Mouse (Mus musculus) neural tube, embryonic 14.5 days (tissue): ENCODE measurements around the gene Gm49396. TPM values are rescaled to one million over a fixed set of nuclear protein-coding genes. Genes with fewer than 3 reads are reported as not detected.
A peak's percentile ranks its signal among the peaks of the same experiment; 100 is the strongest.

ENCODE experiments used
- ATAC-seq: fragments of 200-750 bp; cut with Nextera tagmentation; 2 replicates; pipeline ENCODE4 v1.8.0; 2017; ENCODE audit warnings: low read depth, mild to moderate bottlenecking, moderate TSS enrichment, moderate library complexity
- H3K27ac ChIP-seq: fragments of 300-500 bp; sonication (generic); 2 replicates; pipeline ENCODE4 v1.5.1; 2014; ENCODE audit warnings: low read depth, mild to moderate bottlenecking, control low read depth, low read length, moderate library complexity, mixed read lengths
- H3K27me3 ChIP-seq: fragments of 300-500 bp; sonication (generic); 2 replicates; pipeline ENCODE4 v1.6.1; 2014; ENCODE audit warnings: low read length; ENCODE audit not compliant: control insufficient read depth, insufficient read depth
- H3K36me3 ChIP-seq: fragments of 300-500 bp; sonication (generic); 2 replicates; pipeline ENCODE4 v1.6.1; 2014; ENCODE audit warnings: low read length, mixed read lengths; ENCODE audit not compliant: control insufficient read depth, insufficient read depth
- H3K4me1 ChIP-seq: fragments of 300-500 bp; sonication (generic); 2 replicates; pipeline ENCODE4 v1.6.1; 2014; ENCODE audit warnings: low read length; ENCODE audit not compliant: control insufficient read depth, insufficient read depth
- H3K4me2 ChIP-seq: fragments of 300-500 bp; sonication (generic); 2 replicates; pipeline ENCODE4 v1.6.1; 2014; ENCODE audit warnings: mild to moderate bottlenecking, low read depth, low read length, control low read depth
- H3K4me3 ChIP-seq: fragments of 300-500 bp; sonication (generic); 2 replicates; pipeline ENCODE4 v1.5.1; 2014; ENCODE audit warnings: low read depth, low read length, control low read depth, mixed read lengths
- H3K9ac ChIP-seq: fragments of 300-500 bp; sonication (generic); replicated peaks from 2 replicates; pipeline ENCODE4 v1.6.1; 2014; ENCODE audit warnings: low read depth, mild to moderate bottlenecking, control low read depth, low read length, mixed read lengths
- H3K9me3 ChIP-seq: fragments of 300-500 bp; sonication (generic); 2 replicates; pipeline ENCODE4 v1.6.1; 2016; ENCODE audit warnings: low read length; ENCODE audit not compliant: control insufficient read depth
- WGBS: fragments of 180-500 bp; shearing (Covaris S2); extraction: QIAGEN DNeasy Blood & Tissue Kit; methylation state at CpG from one replicate; pipeline ENCODE4 v1.1.7; 2014; 5-methylcytosine and 5-hydroxymethylcytosine counted together
- polyA plus RNA-seq: library from polyadenylated mRNA; unstranded; fragments of >200 nt; fragmentation: Nextera tagmentation; extraction: Ambion mirVana; gene quantifications from 2 replicates; pipeline ENCODE4 v1.2.1, GENCODE M21; 2014

Gm49396 gene
- 8.1 and 9.4 TPM in 2 replicates for polyA plus RNA-seq

DNA sequence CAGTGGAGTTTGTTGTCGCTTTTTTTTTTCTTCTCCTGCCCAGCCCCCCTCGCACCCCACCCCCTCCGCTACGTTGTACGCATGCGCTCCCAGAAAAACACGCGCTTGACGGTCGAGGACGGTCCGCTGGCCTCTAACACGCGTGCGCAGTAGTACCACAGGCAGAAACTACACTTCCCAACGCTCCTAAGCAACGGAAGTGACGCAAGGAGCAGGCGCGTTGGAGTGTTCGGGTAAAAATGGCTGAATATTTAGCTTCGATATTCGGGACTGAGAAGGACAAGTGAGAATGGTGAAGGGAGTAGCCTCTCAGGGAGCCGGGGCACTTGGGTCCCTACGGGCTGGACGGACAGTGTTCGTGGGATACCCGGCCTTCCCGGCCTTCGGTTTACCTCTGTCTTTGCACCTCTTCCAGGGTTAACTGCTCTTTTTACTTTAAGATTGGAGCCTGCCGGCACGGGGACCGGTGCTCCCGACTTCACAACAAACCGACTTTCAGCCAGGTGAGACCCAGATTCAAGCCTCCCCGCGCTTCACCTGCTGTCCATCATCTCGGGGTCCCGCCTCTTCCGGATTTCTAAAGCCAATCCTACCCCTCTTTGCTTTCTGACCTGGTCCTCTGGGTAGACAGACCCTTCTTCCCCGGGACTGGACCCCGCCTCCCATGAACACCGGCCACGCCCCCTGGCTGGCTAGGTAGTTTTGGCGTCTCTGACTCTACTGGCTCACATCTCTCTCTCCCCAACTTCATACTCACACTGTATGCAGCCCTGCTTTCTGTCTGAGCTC lies at the start of gene Gm49396, which contains the start of the genes U2af1l4 and Psenen:
Gene Gm49396, plus strand, starts transcription at position 228 of the 789 bp plus-strand sequence.
Gene U2af1l4, plus strand, starts transcription at position 185 of the 789 bp plus-strand sequence.
Gene Psenen, minus strand, starts transcription at position 511 of the 789 bp plus-strand sequence.
- Histone ChIP-seq H3K4me3 (peak within 1 kb of the TSS; percentile 78), H3K27ac (peak within 1 kb of the TSS; percentile 90), H3K9ac (peak within 1 kb of the TSS; percentile 70), H3K36me3 (peaks cover 20% of the 10 kb centered on the region), H3K27me3 (no peaks in the 10 kb centered on the region), H3K4me1 (peaks cover 12% of the 10 kb centered on the region), H3K4me2 (peak within 1 kb of the TSS; percentile 69), H3K9me3 (no peaks in the 10 kb centered on the region)
- under 1% methylated on average over 45 of the region's 45 CpGs for WGBS
- ATAC-seq = peak; percentile 86

DNA sequence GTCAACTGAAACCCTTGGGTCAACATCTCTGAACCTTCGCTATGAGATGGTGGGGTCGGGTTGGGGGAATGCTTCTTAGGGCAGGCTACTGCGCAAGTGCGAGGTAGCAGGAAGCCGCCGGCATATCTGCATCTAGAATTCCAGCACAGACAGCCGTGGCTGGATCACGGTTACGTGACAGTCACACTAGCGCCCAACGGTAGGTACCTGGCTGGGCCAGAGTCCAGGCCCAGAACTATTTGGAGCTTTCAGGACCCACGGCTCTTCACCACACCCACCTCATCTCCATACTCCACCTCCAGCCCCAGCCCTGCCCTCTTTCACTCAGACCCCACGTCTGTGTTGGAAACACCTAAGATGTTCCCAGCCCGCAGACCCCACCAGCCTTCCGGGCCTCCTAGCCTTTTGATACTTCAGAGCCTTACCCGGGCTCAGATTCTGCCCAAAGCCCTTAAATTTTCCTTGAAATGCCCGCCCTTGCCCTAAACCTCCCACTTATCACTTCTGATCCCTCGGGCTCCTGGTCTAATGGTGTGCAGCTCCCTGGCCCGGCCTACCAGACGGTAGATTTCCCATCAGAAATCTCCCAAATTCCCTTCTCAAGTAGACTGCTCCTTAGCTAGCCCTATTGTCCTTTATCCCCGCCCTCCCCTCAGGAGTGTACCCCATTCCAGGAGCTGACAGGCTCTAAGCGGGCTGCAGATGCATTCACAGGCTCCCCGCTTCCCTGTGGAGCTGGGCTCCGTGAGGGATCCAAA lies 48.0 kb upstream of the Gm49396 start:
- no peaks in the 10 kb centered on the region for H3K4me1 ChIP-seq
- H3K4me2 ChIP-seq = no peak overlapping the region
- 64% methylated on average over 24 of the region's 24 CpGs for WGBS
- H3K27me3 ChIP-seq = no peaks in the 10 kb centered on the region
- no peak for ATAC-seq
- no peaks in the 10 kb centered on the region for H3K9me3 ChIP-seq
- H3K36me3 ChIP-seq = no peaks in the 10 kb centered on the region
- H3K27ac ChIP-seq = no peak overlapping the region
- H3K9ac ChIP-seq = no peak overlapping the region
- H3K4me3 ChIP-seq = no peak overlapping the region

DNA sequence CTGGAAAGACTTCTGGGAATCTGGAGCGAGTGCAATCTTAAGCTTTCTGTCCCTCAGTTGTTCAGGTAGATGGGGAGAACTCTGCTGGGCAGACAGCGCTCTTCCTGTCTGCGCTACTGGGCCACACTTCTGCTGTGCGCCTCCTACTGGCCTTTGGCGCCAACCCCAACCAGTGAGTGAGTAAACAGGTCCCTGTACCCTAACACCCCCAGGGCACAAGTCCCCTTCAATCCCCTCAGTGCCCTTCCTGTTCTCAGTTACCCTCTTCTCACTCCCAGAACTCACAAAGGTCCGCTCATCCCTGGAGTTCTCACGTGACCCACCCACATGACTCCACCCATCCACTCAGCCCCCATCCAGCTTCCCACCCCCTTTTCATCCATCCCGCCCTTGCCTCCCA lies 44.8 kb upstream of the Gm49396 start:
- ATAC-seq = no peak
- H3K4me1 ChIP-seq = no peaks in the 10 kb centered on the region
- H3K9ac ChIP-seq = no peak overlapping the region
- WGBS = 42% methylated on average over 8 of the region's 8 CpGs
- H3K27ac ChIP-seq = no peak overlapping the region
- no peak overlapping the region for H3K4me2 ChIP-seq
- no peaks in the 10 kb centered on the region for H3K27me3 ChIP-seq
- no peak overlapping the region for H3K4me3 ChIP-seq
- H3K36me3 ChIP-seq = peaks cover 9% of the 10 kb centered on the region
- no peaks in the 10 kb centered on the region for H3K9me3 ChIP-seq

DNA sequence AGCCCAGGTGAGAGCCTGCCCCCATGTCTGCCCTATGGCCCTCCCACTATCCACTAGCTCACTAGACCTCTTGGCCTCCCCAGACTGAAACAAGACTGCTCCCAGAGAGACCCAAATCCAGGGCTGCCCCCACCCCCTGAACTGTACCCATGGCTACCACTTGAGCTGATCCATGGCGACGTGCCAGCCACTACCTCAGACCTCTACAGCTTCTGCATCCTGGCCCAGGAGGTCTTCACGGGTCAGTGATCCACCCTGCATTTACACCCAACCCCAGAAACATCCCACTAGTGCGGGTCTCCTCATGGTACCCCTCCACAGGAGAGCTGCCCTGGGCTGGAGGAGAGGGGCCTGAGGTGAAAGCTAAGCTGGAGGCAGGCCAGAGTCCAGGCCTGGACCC lies 42.7 kb upstream of the Gm49396 start:
- WGBS = 76% methylated on average over 4 of the region's 4 CpGs
- Histone ChIP-seq H3K4me1 (no peaks in the 10 kb centered on the region), H3K36me3 (peaks cover 28% of the 10 kb centered on the region), H3K4me2 (no peak overlapping the region), H3K27ac (no peak overlapping the region), H3K27me3 (no peaks in the 10 kb centered on the region), H3K9me3 (no peaks in the 10 kb centered on the region), H3K4me3 (no peak overlapping the region), H3K9ac (no peak overlapping the region)
- ATAC-seq = 0 out of 2 replicates have a peak, but pooled peaks have one; percentile 15

DNA sequence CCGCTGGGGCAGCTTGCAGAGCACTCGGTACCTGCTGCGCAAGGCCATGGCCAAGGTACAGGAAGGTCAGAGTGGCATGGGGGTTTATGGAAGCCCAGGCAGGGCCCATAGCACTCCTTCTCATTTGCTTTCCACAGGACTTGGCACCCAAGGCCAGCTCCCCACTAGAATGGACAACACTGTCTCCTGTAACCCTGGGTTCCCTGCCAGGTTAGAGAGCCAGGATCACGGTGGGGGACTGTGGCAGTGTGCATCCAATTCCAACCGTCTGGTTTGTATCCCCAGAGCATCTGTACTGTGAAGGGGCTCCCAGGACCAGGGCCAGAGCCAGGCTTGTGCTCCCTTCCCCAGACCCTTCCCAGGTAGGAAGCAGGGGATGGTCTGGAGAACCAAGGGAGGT lies 42.3 kb upstream of the Gm49396 start:
- WGBS = 80% methylated on average over 5 of the region's 5 CpGs
- Histone ChIP-seq H3K4me2 (no peak overlapping the region), H3K27ac (no peak overlapping the region), H3K9me3 (no peaks in the 10 kb centered on the region), H3K27me3 (no peaks in the 10 kb centered on the region), H3K36me3 (peaks cover 32% of the 10 kb centered on the region), H3K9ac (no peak overlapping the region), H3K4me1 (no peaks in the 10 kb centered on the region), H3K4me3 (no peak overlapping the region)
- peak; percentile 10; the same call in 1 of the 2 replicates for ATAC-seq

DNA sequence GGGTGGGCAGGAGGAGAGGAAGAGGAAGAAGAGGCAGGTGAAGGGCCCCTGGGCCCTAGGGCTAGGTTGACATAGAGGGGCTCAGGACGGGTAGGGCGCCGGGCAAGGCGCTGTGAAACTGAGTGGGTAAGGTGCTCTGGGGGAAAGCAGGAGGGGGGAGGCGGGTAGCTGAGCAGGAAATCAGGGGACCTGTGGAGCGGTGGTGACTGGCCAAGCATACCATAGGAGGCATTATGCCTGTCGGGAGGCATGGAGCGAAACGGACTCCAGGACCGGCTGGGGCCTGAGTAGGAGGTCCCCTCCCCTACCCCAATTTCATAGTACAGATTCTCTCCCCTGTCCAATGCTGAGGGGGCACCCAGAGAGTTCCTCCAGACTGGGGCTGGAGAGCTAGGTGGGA lies 40.3 kb upstream of the Gm49396 start:
- no peak for ATAC-seq
- no peaks in the 10 kb centered on the region for H3K9me3 ChIP-seq
- H3K9ac ChIP-seq = no peak overlapping the region
- H3K27me3 ChIP-seq = no peaks in the 10 kb centered on the region
- H3K4me2 ChIP-seq = no peak overlapping the region
- H3K27ac ChIP-seq = no peak overlapping the region
- H3K36me3 ChIP-seq = peaks cover 52% of the 10 kb centered on the region
- no peaks in the 10 kb centered on the region for H3K4me1 ChIP-seq
- WGBS = 84% methylated on average over 10 of the region's 10 CpGs
- no peak overlapping the region for H3K4me3 ChIP-seq

DNA sequence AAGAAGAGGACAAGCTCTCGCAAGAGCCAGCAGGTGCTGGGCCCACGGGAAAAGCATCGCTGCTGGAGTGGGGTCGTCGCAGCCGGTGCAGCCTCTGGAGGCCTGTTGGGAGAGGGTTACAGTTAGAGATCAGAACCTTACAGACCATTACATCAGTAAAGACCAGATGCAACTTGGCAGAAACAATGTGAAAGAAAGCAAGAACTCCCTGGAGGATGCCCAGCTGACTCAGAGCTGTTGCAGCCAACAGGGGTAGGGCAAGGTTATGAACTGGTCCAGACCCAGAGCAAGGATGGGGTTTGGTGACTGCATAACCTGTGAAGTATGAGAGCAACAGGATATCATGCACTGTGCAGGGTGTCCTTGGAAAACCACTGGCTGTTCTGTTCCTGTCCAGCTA lies 38.7 kb upstream of the Gm49396 start:
- Histone ChIP-seq H3K9ac (no peak overlapping the region), H3K9me3 (no peaks in the 10 kb centered on the region), H3K27ac (no peak overlapping the region), H3K27me3 (no peaks in the 10 kb centered on the region), H3K4me1 (no peaks in the 10 kb centered on the region), H3K4me2 (no peak overlapping the region), H3K4me3 (no peak overlapping the region), H3K36me3 (peaks cover 68% of the 10 kb centered on the region)
- 77% methylated on average over 6 of the region's 6 CpGs for WGBS
- no peak for ATAC-seq

DNA sequence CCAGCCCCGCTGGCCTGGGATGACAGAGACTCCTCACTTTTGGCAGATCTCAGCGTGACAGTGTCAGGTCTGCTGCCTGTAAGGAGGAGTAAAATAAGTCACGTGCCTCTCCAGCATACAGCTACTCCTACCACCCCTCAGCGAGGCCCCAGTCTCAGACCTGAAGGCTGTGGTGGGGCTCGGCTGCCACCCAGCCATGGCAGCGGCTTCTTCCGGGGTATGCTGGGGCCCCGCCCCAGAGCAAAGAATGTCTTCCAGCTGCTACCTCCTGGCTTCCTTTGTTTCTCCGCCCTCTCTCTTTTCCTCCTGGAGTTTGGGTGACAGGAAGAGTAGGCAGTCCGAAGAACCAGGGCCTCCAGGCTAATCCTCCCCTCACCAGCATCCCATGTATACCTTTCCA lies 37.2 kb upstream of the Gm49396 start:
- ATAC-seq = no peak
- Histone ChIP-seq H3K9ac (no peak overlapping the region), H3K27me3 (no peaks in the 10 kb centered on the region), H3K9me3 (no peaks in the 10 kb centered on the region), H3K36me3 (peaks cover 83% of the 10 kb centered on the region), H3K4me3 (no peak overlapping the region), H3K4me1 (no peaks in the 10 kb centered on the region), H3K27ac (no peak overlapping the region), H3K4me2 (no peak overlapping the region)
- WGBS = 35% methylated on average over 10 of the region's 10 CpGs

DNA sequence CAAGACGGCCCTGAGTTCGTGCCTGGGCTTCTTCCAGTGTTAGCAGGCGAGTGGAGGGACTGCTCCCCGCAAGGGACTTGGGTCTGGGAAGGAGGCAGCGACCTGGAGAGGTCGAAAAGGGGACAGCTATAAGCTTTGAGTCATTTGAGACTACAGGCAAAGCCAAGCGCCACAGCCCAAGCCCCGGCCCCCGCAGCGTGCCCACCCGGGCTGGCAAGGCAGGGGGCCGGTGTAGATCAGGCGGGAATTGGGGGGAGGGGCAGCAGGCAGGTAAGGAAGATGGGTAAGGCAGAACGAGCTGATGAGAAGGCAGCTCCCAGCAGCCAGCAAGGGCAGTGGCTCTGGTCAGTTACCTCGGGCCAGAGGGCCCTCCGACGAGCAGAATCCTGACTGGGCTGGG lies 36.7 kb upstream of the Gm49396 start:
- Histone ChIP-seq H3K4me2 (no peak overlapping the region), H3K4me1 (peaks cover 3% of the 10 kb centered on the region; the same call in 1 of the 2 replicates), H3K27me3 (no peaks in the 10 kb centered on the region), H3K36me3 (peaks cover 86% of the 10 kb centered on the region), H3K9me3 (no peaks in the 10 kb centered on the region), H3K27ac (no peak overlapping the region), H3K9ac (no peak overlapping the region), H3K4me3 (no peak overlapping the region)
- WGBS = 26% methylated on average over 17 of the region's 17 CpGs
- no peak for ATAC-seq
